Mouse (Mus musculus) G1E (cell line): Measurements from ENCODE around the gene Nbl1. TPM values are rescaled to one million over a fixed set of nuclear protein-coding genes. Genes with fewer than 3 reads are reported as not detected.

Experiments used
- ATAC-seq: 2 replicates; pipeline ENCODE4 v1.8.0; 2016; ENCODE audit warnings: mild to moderate bottlenecking; ENCODE audit not compliant: insufficient number of reproducible peaks, poor library complexity, low FRiP score, severe bottlenecking; ENCODE audit errors: extremely low read depth
- DNase-seq: peaks from one replicate; pipeline ENCODE4 v3.0.0; 2012; ENCODE audit warnings: low spot score
- H3K27me3 ChIP-seq: 2 replicates; pipeline ENCODE4 v1.6.1; 2012; ENCODE audit warnings: mild to moderate bottlenecking, low read length, inconsistent platforms; ENCODE audit not compliant: insufficient read depth
- H3K36me3 ChIP-seq: replicated peaks from 2 replicates; pipeline ENCODE3; 2012; ENCODE audit warnings: mild to moderate bottlenecking, inconsistent platforms
- H3K4me1 ChIP-seq: 2 replicates; pipeline ENCODE4 v1.6.1; 2012; ENCODE audit warnings: low read depth, low read length, inconsistent platforms, mixed read lengths; ENCODE audit not compliant: insufficient read depth
- H3K4me3 ChIP-seq: 2 replicates; pipeline ENCODE4 v1.5.1; 2012; ENCODE audit warnings: low read depth, mild to moderate bottlenecking, inconsistent platforms, low read length, moderate library complexity, mixed read lengths
- H3K9me3 ChIP-seq: replicated peaks from 2 replicates; pipeline ENCODE4 v1.6.1; 2012; ENCODE audit warnings: inconsistent platforms
- CTCF ChIP-seq: IDR thresholded peaks from 2 replicates; pipeline ENCODE4 v1.5.1; 2012; ENCODE audit warnings: low read depth, low read length, inconsistent platforms, mixed read lengths
- GATA1 ChIP-seq: IDR thresholded peaks from 2 replicates; pipeline ENCODE4 v1.6.1; 2012; ENCODE audit warnings: borderline replicate concordance, low read length, inconsistent platforms, mixed read lengths
- GATA2 ChIP-seq: IDR thresholded peaks from 2 replicates; pipeline ENCODE4 v1.6.1; 2012; ENCODE audit warnings: low read depth, low read length, inconsistent platforms, borderline replicate concordance
- POLR2AphosphoS5 ChIP-seq: IDR thresholded peaks from 2 replicates; pipeline ENCODE4 v1.6.1; 2012; ENCODE audit warnings: low read depth, low read length, inconsistent platforms; ENCODE audit not compliant: insufficient replicate concordance
- TAL1 ChIP-seq: conservative IDR thresholded peaks from 2 replicates; pipeline ENCODE4 v1.6.1; 2012; ENCODE audit warnings: low read depth, low read length, inconsistent platforms, mixed read lengths
- polyA plus RNA-seq: library from polyadenylated mRNA; stranded (reverse); fragments of >175 nt; gene quantifications from 2 replicates; pipeline ENCODE4 v1.2.3, GENCODE M21; 2012
- total RNA-seq, 2 experiments: library from RNA; stranded (forward) in 1 of 2; stranded (reverse) in 1 of 2; fragments of 200-1000 nt in 1 of 2; fragments of >200 nt in 1 of 2; fragmentation: Nextera tagmentation in 1 of 2; gene quantifications; 2 replicates each; pipeline ENCODE4 v1.2.3; 2014 to 2017

Gene Nbl1
- total and polyA plus RNA-seq, 3 experiments: 0.05 to 0.11 TPM; not detected in 1

GRCm38 (mm10) chr4:139130701-139131549 lies 38.1 kb upstream of the Nbl1 start, which contains the start of gene Minos1:
Gene Minos1 (minus strand): TSS chr4:139131113.
- Histone ChIP-seq H3K36me3 (peaks cover 25% of the 10 kb centered on the region), H3K4me3 (peak within 1 kb of the TSS; percentile 99), H3K27me3 (no peaks in the 10 kb centered on the region), H3K9me3 (peaks cover 7% of the 10 kb centered on the region), H3K4me1 (peaks cover 53% of the 10 kb centered on the region)
- DNase-seq (peak; percentile 89), ATAC-seq (peak; percentile 92)
- TF ChIP-seq GATA1 (no peak), CTCF (no peak), TAL1 (no peak), GATA2 (no peak), POLR2AphosphoS5 (no peak)

GRCm38 (mm10) chr4:139129806-139130700 lies 37.3 kb upstream of the Nbl1 start:
- peaks cover 58% of the 10 kb centered on the region for H3K4me1 ChIP-seq
- H3K36me3 ChIP-seq: peaks cover 28% of the 10 kb centered on the region
- ATAC-seq (no peak), DNase-seq (peak; percentile 43)
- H3K27me3 ChIP-seq: no peaks in the 10 kb centered on the region
- H3K9me3 ChIP-seq: peaks cover 7% of the 10 kb centered on the region
- peak overlapping the region; percentile 99 for H3K4me3 ChIP-seq
- no peak for TF ChIP-seq POLR2AphosphoS5
- TF ChIP-seq CTCF: no peak
- TF ChIP-seq GATA1: no peak
- TF ChIP-seq GATA2: no peak

GRCm38 (mm10) chr4:139126475-139126874 lies 33.7 kb upstream of the Nbl1 start:
- H3K27me3 ChIP-seq: no peaks in the 10 kb centered on the region
- no peak for TF ChIP-seq POLR2AphosphoS5
- no peak for TF ChIP-seq GATA2
- no peak for TF ChIP-seq CTCF
- TF ChIP-seq GATA1: no peak
- no peak for TF ChIP-seq TAL1
- no peak overlapping the region for H3K4me3 ChIP-seq
- H3K4me1 ChIP-seq: peaks cover 76% of the 10 kb centered on the region
- ATAC-seq (no peak), DNase-seq (no peak)
- peaks cover 7% of the 10 kb centered on the region for H3K9me3 ChIP-seq
- peaks cover 49% of the 10 kb centered on the region for H3K36me3 ChIP-seq

GRCm38 (mm10) chr4:139124940-139125339 lies 32.1 kb upstream of the Nbl1 start:
- DNase-seq (no peak), ATAC-seq (no peak)

GRCm38 (mm10) chr4:139122557-139122956 lies 29.8 kb upstream of the Nbl1 start:
- Histone ChIP-seq H3K9me3 (peaks cover 7% of the 10 kb centered on the region), H3K27me3 (no peaks in the 10 kb centered on the region), H3K4me1 (peaks cover 85% of the 10 kb centered on the region), H3K4me3 (no peak overlapping the region), H3K36me3 (peaks cover 59% of the 10 kb centered on the region)
- no peak; the same call in 1 of the 2 replicates for ATAC-seq
- DNase-seq: no peak
- TF ChIP-seq TAL1 (no peak), GATA1 (no peak), GATA2 (no peak), POLR2AphosphoS5 (no peak), CTCF (no peak)

More at GRCm38 (mm10) chr4:139124940-139125339, 32.1 kb upstream of the Nbl1 start:
- TF ChIP-seq GATA2: no peak
- TF ChIP-seq POLR2AphosphoS5: no peak
- no peak for TF ChIP-seq GATA1
- TF ChIP-seq TAL1: no peak
- no peak for TF ChIP-seq CTCF
- Histone ChIP-seq H3K9me3 (peaks cover 7% of the 10 kb centered on the region), H3K27me3 (no peaks in the 10 kb centered on the region), H3K36me3 (peaks cover 52% of the 10 kb centered on the region), H3K4me3 (no peak overlapping the region), H3K4me1 (peaks cover 86% of the 10 kb centered on the region)

- TF ChIP-seq GATA2 (no peak), GATA1 (no peak), TAL1 (no peak), CTCF (no peak), POLR2AphosphoS5 (no peak)
- Histone ChIP-seq H3K36me3 (peaks cover 56% of the 10 kb centered on the region), H3K27me3 (no peaks in the 10 kb centered on the region), H3K4me1 (peaks cover 83% of the 10 kb centered on the region), H3K9me3 (no peaks in the 10 kb centered on the region), H3K4me3 (no peak overlapping the region)
- no peak for ATAC-seq
- no peak for DNase-seq
Observed at GRCm38 (mm10) chr4:139120998-139121397, 28.2 kb upstream of the Nbl1 start.
